Mouse (Mus musculus) liver, embryonic 14.5 days (tissue): Measurements from ENCODE around the gene Gm49345. TPM values are rescaled to one million over a fixed set of nuclear protein-coding genes. Genes with fewer than 3 reads are reported as not detected.

Experiments
- ATAC-seq: fragments of 200-750 bp; cut with Nextera tagmentation; 2 replicates; pipeline ENCODE4 v1.8.0; 2017; ENCODE audit warnings: moderate number of reproducible peaks, mild to moderate bottlenecking, moderate library complexity; ENCODE audit not compliant: insufficient read depth
- DNase-seq, 3 experiments: peaks; one replicate each; pipeline ENCODE4 v3.0.0-alpha.2; 2012 to 2013; ENCODE audit warnings: low read depth in 3 of 3, low spot score in 3 of 3
- H3K27ac ChIP-seq: fragments of 300-500 bp; sonication (generic); 2 replicates; pipeline ENCODE4 v1.5.1; 2014; ENCODE audit warnings: moderate library complexity, mild to moderate bottlenecking, control low read depth, inconsistent platforms
- H3K27me3 ChIP-seq: fragments of 300-500 bp; sonication (generic); 2 replicates; pipeline ENCODE4 v1.6.1; 2014; ENCODE audit warnings: mild to moderate bottlenecking, low read length, moderate library complexity; ENCODE audit not compliant: control insufficient read depth, insufficient read depth
- H3K36me3 ChIP-seq: fragments of 300-500 bp; sonication (generic); replicated peaks from 2 replicates; pipeline ENCODE4 v1.6.1; 2014; ENCODE audit warnings: low read depth; ENCODE audit not compliant: control insufficient read depth, insufficient read depth
- H3K4me1 ChIP-seq, 2 experiments: fragments of 200-500 bp in 1 of 2; fragments of 300-500 bp in 1 of 2; sonication (generic) in 1 of 2; replicated peaks; 2 replicates each; pipeline ENCODE4 v1.6.1; 2012 to 2014; ENCODE audit warnings: antibody characterized with exemption in 1 of 2, inconsistent platforms in 1 of 2, low read length in 1 of 2; ENCODE audit not compliant: control insufficient read depth in 2 of 2, insufficient read depth in 2 of 2
- H3K4me2 ChIP-seq: fragments of 300-500 bp; sonication (generic); 2 replicates; pipeline ENCODE4 v1.6.1; 2014; ENCODE audit warnings: low read depth, mild to moderate bottlenecking, control low read depth, moderate library complexity
- H3K4me3 ChIP-seq, 2 experiments: fragments of 200-500 bp in 1 of 2; fragments of 300-500 bp in 1 of 2; sonication (generic) in 1 of 2; 2 replicates each; pipeline ENCODE4 v1.5.1; 2012 to 2014; ENCODE audit warnings: low read depth in 2 of 2, low read length in 2 of 2, mild to moderate bottlenecking in 2 of 2, control low read depth in 1 of 2, inconsistent platforms in 1 of 2, moderate library complexity in 1 of 2; ENCODE audit not compliant: insufficient read depth in 1 of 2
- H3K9ac ChIP-seq: fragments of 300-500 bp; sonication (generic); replicated peaks from 2 replicates; pipeline ENCODE4 v1.6.1; 2014; ENCODE audit warnings: mild to moderate bottlenecking, control low read depth, moderate library complexity
- H3K9me3 ChIP-seq: fragments of 300-500 bp; sonication (generic); 2 replicates; pipeline ENCODE4 v1.6.1; 2016; ENCODE audit warnings: low read length, mixed read lengths; ENCODE audit not compliant: control insufficient read depth
- CTCF ChIP-seq: IDR thresholded peaks from 2 replicates; pipeline ENCODE4 v1.5.1; 2016; ENCODE audit warnings: antibody characterized with exemption, low read depth, control low read depth
- EP300 ChIP-seq: IDR thresholded peaks from 2 replicates; pipeline ENCODE4 v1.6.1; 2016; ENCODE audit warnings: antibody characterized with exemption, low read depth
- WGBS: fragments of 180-500 bp; shearing (Covaris S2); extraction: QIAGEN DNeasy Blood & Tissue Kit; methylation state at CpG from one replicate; pipeline ENCODE4 v1.1.7; 2014; ENCODE audit not compliant: insufficient replicate concordance; 5-methylcytosine and 5-hydroxymethylcytosine counted together
- polyA plus RNA-seq, 2 experiments: library from polyadenylated mRNA; depleted of rRNA in 1 of 2; stranded (reverse) in 1 of 2; unstranded in 1 of 2; fragments of >200 nt; fragmentation: Nextera tagmentation in 1 of 2; extraction: Ambion mirVana in 1 of 2; gene quantifications; 2 replicates each; pipeline versions ENCODE4 v1.2.1 to v1.2.3; 2012 to 2014

Gene Gm49345
- polyA plus RNA-seq, 2 experiments, result not detected

DNA sequence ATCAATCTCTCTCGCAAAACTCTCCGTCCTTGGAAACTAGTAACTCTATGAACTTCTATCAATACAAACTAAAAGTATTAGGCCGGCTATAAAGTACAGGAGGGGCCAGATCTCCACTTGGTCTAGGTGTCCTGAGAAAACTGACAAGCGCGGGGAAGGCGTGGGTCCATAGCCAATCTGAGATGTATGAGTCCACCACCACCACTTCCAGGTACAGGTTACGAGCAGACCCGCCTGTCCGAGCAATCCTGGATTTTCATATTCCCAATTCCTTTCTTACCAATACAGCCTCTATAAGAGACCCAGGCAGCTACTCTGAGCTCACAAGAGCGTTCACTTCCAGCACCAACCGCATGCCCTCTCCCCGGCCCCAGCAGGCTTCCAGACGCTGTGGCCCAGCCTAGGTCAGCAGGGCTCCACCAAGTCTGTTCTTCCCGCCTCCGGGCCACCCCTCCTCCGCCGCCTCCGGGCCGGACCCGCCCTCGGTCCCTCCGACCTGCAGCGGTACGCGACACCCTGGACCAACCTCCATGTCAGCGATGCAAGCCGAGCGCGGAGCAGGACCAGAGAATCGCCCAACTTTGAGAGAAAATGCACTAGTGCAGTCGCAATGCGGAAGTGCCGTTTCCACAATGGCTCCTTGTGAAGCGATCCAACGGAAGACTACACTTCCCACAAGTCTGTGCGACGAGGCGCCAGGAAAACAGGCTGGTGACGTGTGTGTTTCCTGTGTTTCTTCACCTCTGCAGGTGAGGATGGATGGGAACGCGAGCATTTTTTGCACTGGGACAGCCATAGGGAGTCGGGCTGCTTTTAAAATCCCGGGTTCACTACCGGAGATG lies 84.8 kb downstream of the Gm49345 start:
- Histone ChIP-seq H3K4me3 (peak overlapping the region; percentile 80 to 90), H3K9ac (peak overlapping the region; percentile 93), H3K27ac (peak overlapping the region; percentile 72), H3K4me1 (peaks cover 8 to 10% of the 10 kb centered on the region in 2 experiments; a peak in 3 of 4 replicates), H3K4me2 (peak overlapping the region; percentile 86), H3K36me3 (no peaks in the 10 kb centered on the region), H3K27me3 (no peaks in the 10 kb centered on the region), H3K9me3 (no peaks in the 10 kb centered on the region)
- WGBS, result under 1% methylated on average over 44 of the region's 44 CpGs
- TF ChIP-seq EP300, result no peak
- no peak for TF ChIP-seq CTCF
- peak; percentile 76 to 80 (median 76) for DNase-seq
- ATAC-seq, result peak; percentile 97

DNA sequence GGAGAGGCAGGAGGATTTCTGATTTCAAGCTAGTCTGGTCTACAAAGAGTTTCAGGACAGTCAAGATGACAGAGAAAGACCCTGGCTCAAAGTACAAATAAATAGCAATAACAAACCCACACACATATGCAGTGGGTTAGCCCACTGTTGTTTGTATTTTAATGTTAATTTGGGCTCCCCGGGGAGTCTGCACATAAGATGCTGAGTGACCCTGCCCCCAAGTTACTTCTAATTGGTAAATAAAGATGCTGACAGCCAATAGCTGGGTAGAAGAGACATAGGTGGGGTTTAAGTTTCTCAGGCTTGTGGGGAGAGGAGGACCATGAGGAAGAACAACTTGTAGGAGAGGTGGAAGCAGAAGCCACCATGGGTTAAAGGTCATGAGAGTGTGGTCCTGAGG lies 91.6 kb downstream of the Gm49345 start:
- H3K4me3 ChIP-seq, result no peak overlapping the region
- WGBS, result 71% methylated on average over 1 of the region's 1 CpGs
- no peaks in the 10 kb centered on the region for H3K4me1 ChIP-seq
- no peak for TF ChIP-seq EP300
- TF ChIP-seq CTCF, result no peak
- H3K27me3 ChIP-seq, result no peaks in the 10 kb centered on the region
- ATAC-seq (no peak), DNase-seq (no peak)
- no peak overlapping the region for H3K9ac ChIP-seq
- H3K27ac ChIP-seq, result no peak overlapping the region
- H3K36me3 ChIP-seq, result peaks cover 18% of the 10 kb centered on the region
- H3K9me3 ChIP-seq, result no peaks in the 10 kb centered on the region; the same call in 1 of the 2 replicates
- H3K4me2 ChIP-seq, result no peak overlapping the region

Other genes starting within 250 kb of the Gm49345 start
- gene Zfp429, start 237.9 kb downstream of the Gm49345 start, polyA plus RNA-seq (2012; rRNA removed), result 0.58 and 1.6 TPM in 2 replicates
- gene Zfp429, start 237.9 kb downstream of the Gm49345 start, polyA plus RNA-seq (2014; fragmentation: Nextera tagmentation; extraction: Ambion mirVana), result 1.5 and 1.7 TPM in 2 replicates
- 0.07 and 0.16 TPM in 2 replicates for gene Zfp459, start 216.4 kb downstream of the Gm49345 start, polyA plus RNA-seq (2012; rRNA removed)
- gene Zfp459, start 216.4 kb downstream of the Gm49345 start, polyA plus RNA-seq (2014; fragmentation: Nextera tagmentation; extraction: Ambion mirVana), result 0.17 and 0.42 TPM in 2 replicates
- 1.8 and 2.7 TPM in 2 replicates for gene Zfp874a, start 186.1 kb downstream of the Gm49345 start, polyA plus RNA-seq (2012; rRNA removed)
- 5.3 and 5.9 TPM in 2 replicates for gene Zfp874a, start 186.1 kb downstream of the Gm49345 start, polyA plus RNA-seq (2014; fragmentation: Nextera tagmentation; extraction: Ambion mirVana)
- 1.4 and 2.7 TPM in 2 replicates for gene Zfp874b, start 153.5 kb downstream of the Gm49345 start, polyA plus RNA-seq (2012; rRNA removed)
- 1.9 and 3.2 TPM in 2 replicates for gene Zfp874b, start 153.5 kb downstream of the Gm49345 start, polyA plus RNA-seq (2014; fragmentation: Nextera tagmentation; extraction: Ambion mirVana)
- gene Zfp58, start 137.2 kb downstream of the Gm49345 start, polyA plus RNA-seq (2012; rRNA removed), result 0.65 and 1.1 TPM in 2 replicates
- gene Zfp58, start 137.2 kb downstream of the Gm49345 start, polyA plus RNA-seq (2014; fragmentation: Nextera tagmentation; extraction: Ambion mirVana), result 1.6 and 1.7 TPM in 2 replicates
- not detected in 2 replicates for gene Gm26965, start 111.6 kb downstream of the Gm49345 start, polyA plus RNA-seq (2012; rRNA removed)
- gene Gm26965, start 111.6 kb downstream of the Gm49345 start, polyA plus RNA-seq (2014; fragmentation: Nextera tagmentation; extraction: Ambion mirVana), result not detected in 2 replicates
- gene Zfp87, start 111.6 kb downstream of the Gm49345 start, polyA plus RNA-seq (2012; rRNA removed), result 4.2 and 5.3 TPM in 2 replicates
- 8.7 and 10.6 TPM in 2 replicates for gene Zfp87, start 111.6 kb downstream of the Gm49345 start, polyA plus RNA-seq (2014; fragmentation: Nextera tagmentation; extraction: Ambion mirVana)
- 1.9 and 2.0 TPM in 2 replicates for gene Zfp748, start 83.9 kb downstream of the Gm49345 start, polyA plus RNA-seq (2012; rRNA removed)
- 4.9 and 5.1 TPM in 2 replicates for gene Zfp748, start 83.9 kb downstream of the Gm49345 start, polyA plus RNA-seq (2014; fragmentation: Nextera tagmentation; extraction: Ambion mirVana)
- 0.43 and 0.80 TPM in 2 replicates for gene Zfp729b, start 28.1 kb downstream of the Gm49345 start, polyA plus RNA-seq (2012; rRNA removed)
- 1.5 and 1.6 TPM in 2 replicates for gene Zfp729b, start 28.1 kb downstream of the Gm49345 start, polyA plus RNA-seq (2014; fragmentation: Nextera tagmentation; extraction: Ambion mirVana)
- 0.49 and 0.77 TPM in 2 replicates for gene Zfp729a, start within 50 bp of the Gm49345 start, polyA plus RNA-seq (2012; rRNA removed)
- 0.80 and 1.5 TPM in 2 replicates for gene Zfp729a, start within 50 bp of the Gm49345 start, polyA plus RNA-seq (2014; fragmentation: Nextera tagmentation; extraction: Ambion mirVana)
- 1.4 and 1.6 TPM in 2 replicates for gene Zfp738, start 49.3 kb upstream of the Gm49345 start, polyA plus RNA-seq (2012; rRNA removed)
- 1.8 TPM in 2 replicates for gene Zfp738, start 49.3 kb upstream of the Gm49345 start, polyA plus RNA-seq (2014; fragmentation: Nextera tagmentation; extraction: Ambion mirVana)
- gene Zfp65, start 91.4 kb upstream of the Gm49345 start, polyA plus RNA-seq (2012; rRNA removed), result 0.82 and 1.2 TPM in 2 replicates
- gene Zfp65, start 91.4 kb upstream of the Gm49345 start, polyA plus RNA-seq (2014; fragmentation: Nextera tagmentation; extraction: Ambion mirVana), result 0.62 and 1.0 TPM in 2 replicates
- 0.37 and 0.74 TPM in 2 replicates for gene Zfp85, start 117.5 kb upstream of the Gm49345 start, polyA plus RNA-seq (2012; rRNA removed)
- 1.0 and 1.2 TPM in 2 replicates for gene Zfp85, start 117.5 kb upstream of the Gm49345 start, polyA plus RNA-seq (2014; fragmentation: Nextera tagmentation; extraction: Ambion mirVana)
- gene Zfp493, start 141.9 kb upstream of the Gm49345 start, polyA plus RNA-seq (2012; rRNA removed), result 0.67 and 0.79 TPM in 2 replicates
- gene Zfp493, start 141.9 kb upstream of the Gm49345 start, polyA plus RNA-seq (2014; fragmentation: Nextera tagmentation; extraction: Ambion mirVana), result 0.72 and 0.76 TPM in 2 replicates
- gene Zfp273, start 176.0 kb upstream of the Gm49345 start, polyA plus RNA-seq (2012; rRNA removed), result 0.31 and 0.63 TPM in 2 replicates
- gene Zfp273, start 176.0 kb upstream of the Gm49345 start, polyA plus RNA-seq (2014; fragmentation: Nextera tagmentation; extraction: Ambion mirVana), result 0.89 and 0.91 TPM in 2 replicates
- 0.26 and 0.31 TPM in 2 replicates for gene Gm10037, start 193.3 kb upstream of the Gm49345 start, polyA plus RNA-seq (2012; rRNA removed)
- gene Gm10037, start 193.3 kb upstream of the Gm49345 start, polyA plus RNA-seq (2014; fragmentation: Nextera tagmentation; extraction: Ambion mirVana), result 0.28 and 1.0 TPM in 2 replicates
- gene BC048507, start 225.6 kb upstream of the Gm49345 start, polyA plus RNA-seq (2012; rRNA removed), result not detected in 2 replicates
- not detected in 2 replicates for gene BC048507, start 225.6 kb upstream of the Gm49345 start, polyA plus RNA-seq (2014; fragmentation: Nextera tagmentation; extraction: Ambion mirVana)